24 mouse cellular contexts compared by ENCODE assay signal in the genomic region with DNA sequence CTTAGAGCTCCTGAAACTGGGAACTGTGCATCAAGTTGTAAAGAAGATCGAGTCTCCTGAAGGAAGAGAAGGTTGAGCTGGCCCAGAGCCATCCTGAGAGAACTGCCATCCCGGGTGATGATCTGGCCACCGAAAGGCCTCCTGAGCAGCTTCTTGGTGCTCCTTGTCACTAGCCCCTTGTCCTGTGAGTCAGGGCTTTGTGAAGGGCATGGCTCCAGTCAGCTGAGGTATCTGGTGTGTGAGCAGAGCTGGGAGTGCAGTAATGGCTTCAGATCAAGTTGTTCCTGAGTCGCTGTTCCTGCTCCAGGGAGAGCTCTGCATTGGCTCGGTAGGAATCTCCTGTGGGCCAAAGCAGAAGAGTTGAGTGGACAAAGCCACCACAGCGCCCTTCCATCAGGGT. TPM values are rescaled to one million over a fixed set of nuclear protein-coding genes. Genes with fewer than 3 reads are reported as not detected.
DNase-seq lines count a peak whose midpoint lies in the region; ATAC-seq and TF ChIP-seq lines count a peak whose summit lies in the region.
"Had no signal": no experiment of that assay in that cellular context is flagged by ENCODE, and none has a peak within 500 bp of the region (broad histone marks: within the 10 kb centered on the region; RNA-seq: fewer than 3 reads in every experiment).

No protein-coding gene starts in this region.

- 0 out of 2 replicates have a peak, but pooled peaks cover 6% of the 10 kb centered on the region for H3K36me3 ChIP-seq in stomach, postnatal 0 days (ENCODE audit: control insufficient read depth, insufficient read depth, low read length)
- H3K36me3 ChIP-seq: heart, embryonic 15.5 days had no signal

- TF ChIP-seq CTCF in stomach, postnatal 0 days (IDR thresholded peaks at IDR 0.05; ENCODE audit: low read depth): no peak

- no peaks in the 10 kb centered on the region for H3K9me3 ChIP-seq in stomach, postnatal 0 days (ENCODE audit: control insufficient read depth, low read length)
- H3K9me3 ChIP-seq: embryonic facial prominence, embryonic 12.5 days; forebrain, embryonic 13.5 days; G1E; heart, embryonic 15.5 days; hindbrain, embryonic 13.5 days; intestine, embryonic 15.5 days had no signal

- ATAC-seq in cerebellum, adult (ENCODE audit: insufficient number of reproducible peaks, low FRiP score, low TSS enrichment): no peak
- ATAC-seq in stomach, postnatal 0 days (ENCODE audit: low FRiP score, low TSS enrichment): no peak
- ATAC-seq: CD4-positive, CD25-positive, alpha-beta regulatory T cell, adult 4 months; forebrain, embryonic 13.5 days; forebrain, postnatal 0 days; hindbrain, postnatal 0 days; intestine, embryonic 15.5 days had no signal

- WGBS in stomach, postnatal 0 days: 88% methylated on average over 6 of the region's 6 CpGs

- no peaks in the 10 kb centered on the region for H3K4me1 ChIP-seq in stomach, postnatal 0 days (replicated peaks; ENCODE audit: control insufficient read depth, insufficient read depth)
- H3K4me1 ChIP-seq: embryonic facial prominence, embryonic 12.5 days; forebrain, embryonic 13.5 days; heart, embryonic 15.5 days; hindbrain, embryonic 13.5 days; intestine, embryonic 15.5 days had no signal

- peak; percentile 12 for DNase-seq in cerebellum, adult 11 months
- peak; percentile 82 for DNase-seq in heart, adult 11 months
- DNase-seq in heart, adult 18-20 months: no peak
- peak; percentile 34 for DNase-seq in testis, postnatal 10 days (ENCODE audit: low spot score)
- no peak for DNase-seq in testis, postnatal 14 days (ENCODE audit: low spot score)
- peak; percentile 11 for DNase-seq in stomach, postnatal 0 days (ENCODE audit: low spot score)
- no peak for DNase-seq in spleen, adult 12 weeks (ENCODE audit: low spot score)
- DNase-seq: adrenal gland, adult 8-10 months; B cell, adult 2 months; forebrain, postnatal 0 days; gastrocnemius, postnatal 14 days; heart, postnatal 14 days; kidney, adult 2 months had no signal

- H3K27me3 ChIP-seq in stomach, postnatal 0 days (ENCODE audit: control insufficient read depth, insufficient read depth, low read length): no peaks in the 10 kb centered on the region
- H3K27me3 ChIP-seq: embryonic facial prominence, embryonic 12.5 days; forebrain, embryonic 13.5 days; heart, embryonic 15.5 days; hindbrain, embryonic 13.5 days; intestine, embryonic 15.5 days had no signal

- H3K27ac ChIP-seq in stomach, postnatal 0 days (replicated peaks): no peak overlapping the region
- H3K27ac ChIP-seq: embryonic facial prominence, embryonic 12.5 days; forebrain, embryonic 13.5 days; heart, embryonic 15.5 days; hindbrain, embryonic 13.5 days; hindbrain, postnatal 0 days; intestine, embryonic 15.5 days had no signal

- TF ChIP-seq EP300 in stomach, postnatal 0 days (optimal IDR thresholded peaks at IDR 0.05): no peak

- no peak overlapping the region for H3K4me3 ChIP-seq in stomach, postnatal 0 days (ENCODE audit: low read depth, low read length)
- H3K4me3 ChIP-seq: embryonic facial prominence, embryonic 12.5 days; forebrain, embryonic 13.5 days; heart, embryonic 15.5 days; hindbrain, embryonic 13.5 days; intestine, embryonic 15.5 days had no signal

- H3K4me2 ChIP-seq in stomach, postnatal 0 days (replicated peaks; ENCODE audit: low read depth): no peak overlapping the region
- H3K4me2 ChIP-seq: embryonic facial prominence, embryonic 12.5 days; forebrain, embryonic 13.5 days; heart, embryonic 11.5 days; heart, embryonic 15.5 days; hindbrain, embryonic 13.5 days; intestine, embryonic 15.5 days had no signal

- H3K9ac ChIP-seq in stomach, postnatal 0 days (ENCODE audit: low read length): no peak overlapping the region
- H3K9ac ChIP-seq: embryonic facial prominence, embryonic 12.5 days; forebrain, embryonic 13.5 days; forebrain, postnatal 0 days; heart, embryonic 15.5 days; hindbrain, embryonic 13.5 days; intestine, embryonic 15.5 days had no signal

RNA-seq across cellular contexts. Expression of gene Loxl4, which starts 17.5 kb away (rescaled TPM):
- under 1 TPM; 0.67 to 0.92 TPM for total RNA-seq in heart, adult 18-20 months (2021)
- 2.2 and 3.1 TPM in 2 replicates for polyA plus RNA-seq in stomach, postnatal 0 days (2015; fragmentation: Nextera tagmentation; extraction: Ambion mirVana)
- total RNA-seq: G1E; hematopoietic stem cell, adult 5-6 weeks had no signal
- polyA plus RNA-seq: G1E; hindbrain, postnatal 0 days had no signal

Comparison
In these comparisons a context has a peak if more than half of its experiments do, and no peak if none do; other contexts are left out.
1. DNase-seq: peak in cerebellum, adult 11 months (single experiment), heart, adult 11 months (single experiment), testis, postnatal 10 days (single experiment) and stomach, postnatal 0 days (single experiment); none in heart, adult 18-20 months (0 of 2), testis, postnatal 14 days (single experiment) and spleen, adult 12 weeks (single experiment).